Mouse (Mus musculus) liver, adult 2 months (tissue): Measurements from ENCODE around the gene Itgb6. TPM values are rescaled to one million over a fixed set of nuclear protein-coding genes. Genes with fewer than 3 reads are reported as not detected.

Experiments
- DNase-seq: peaks from one replicate; pipeline ENCODE4 v3.0.0-alpha.2; 2011; ENCODE audit warnings: low read depth, low spot score; ENCODE audit errors: extremely low read depth
- H3K27ac ChIP-seq: fragments of 200-500 bp; replicated peaks from 2 replicates; pipeline ENCODE4 v1.5.1; 2012; ENCODE audit warnings: low read depth, mild to moderate bottlenecking, control low read depth, inconsistent platforms, low read length; ENCODE audit not compliant: insufficient read depth
- H3K27me3 ChIP-seq: fragments of 200-500 bp; 2 replicates; pipeline ENCODE4 v1.6.1; 2012; ENCODE audit warnings: mild to moderate bottlenecking, moderate library complexity, low read length, inconsistent platforms; ENCODE audit not compliant: control insufficient read depth, insufficient read depth
- H3K36me3 ChIP-seq: fragments of 200-500 bp; 2 replicates; pipeline ENCODE4 v1.6.1; 2012; ENCODE audit warnings: low read length, inconsistent platforms; ENCODE audit not compliant: control insufficient read depth, insufficient read depth
- H3K4me1 ChIP-seq: fragments of 200-500 bp; 2 replicates; pipeline ENCODE4 v1.6.1; 2011; ENCODE audit warnings: low read length; ENCODE audit not compliant: control insufficient read depth, insufficient read depth
- H3K4me3 ChIP-seq: fragments of 200-500 bp; 2 replicates; pipeline ENCODE4 v1.5.1; 2011; ENCODE audit warnings: low read depth, mild to moderate bottlenecking, control low read depth, low read length, moderate library complexity; ENCODE audit not compliant: insufficient read depth
- H3K79me2 ChIP-seq: fragments of 200-500 bp; 2 replicates; pipeline ENCODE4 v1.6.1; 2012; ENCODE audit warnings: inconsistent platforms, mild to moderate bottlenecking, low read length, moderate library complexity; ENCODE audit not compliant: control insufficient read depth, insufficient read depth
- H3K9ac ChIP-seq: fragments of 200-500 bp; 2 replicates; pipeline ENCODE4 v1.6.1; 2012; ENCODE audit warnings: low read depth, mild to moderate bottlenecking, control low read depth, inconsistent platforms, low read length
- CTCF ChIP-seq: fragments of 200-500 bp; IDR thresholded peaks from 2 replicates; pipeline ENCODE4 v1.5.1; 2011; ENCODE audit warnings: low read depth, low read length, control low read depth
- POLR2A ChIP-seq: fragments of 200-500 bp; IDR thresholded peaks from 2 replicates; pipeline ENCODE4 v1.6.1; 2011; ENCODE audit warnings: low read length, control low read depth; ENCODE audit not compliant: insufficient read depth; ENCODE audit errors: extremely low read depth
- WGBS: fragments of 180-500 bp; shearing (Covaris S2); methylation state at CpG from one replicate; pipeline ENCODE4 v1.1.7; 2018; 5-methylcytosine and 5-hydroxymethylcytosine counted together
- polyA plus RNA-seq: library from polyadenylated mRNA; depleted of rRNA; stranded (reverse); fragments of >200 nt; gene quantifications from 2 replicates; pipeline ENCODE4 v1.2.3, GENCODE M21; 2012
- total RNA-seq: library from RNA; depleted of rRNA; stranded (reverse); fragments of >200 nt; gene quantifications from 2 replicates; pipeline ENCODE4 v1.2.3, GENCODE M21; 2014

Itgb6 gene
- total and polyA plus RNA-seq, 2 experiments: 0.28 TPM; not detected in 1

DNA sequence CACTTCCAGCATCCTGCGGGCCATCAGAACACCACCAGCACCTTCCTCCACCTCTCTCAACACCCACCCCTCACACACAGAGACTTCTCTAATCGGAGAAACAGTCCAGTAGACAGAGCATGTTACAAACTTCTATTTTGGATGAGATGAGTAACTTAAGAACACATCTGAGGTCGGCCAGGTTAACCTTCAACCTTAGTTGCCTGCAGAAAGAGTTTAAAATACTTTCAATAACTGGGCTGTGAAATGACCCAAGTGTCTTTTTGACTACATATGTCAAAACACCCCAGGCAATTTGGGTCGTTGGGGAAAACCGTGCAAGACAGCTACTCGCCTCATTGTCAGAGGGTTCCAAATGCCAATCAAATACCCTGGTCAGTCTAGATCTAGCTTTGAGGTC, 10.0 kb downstream of the Itgb6 start:
- Histone ChIP-seq H3K36me3 (no peaks in the 10 kb centered on the region), H3K27me3 (no peaks in the 10 kb centered on the region), H3K79me2 (no peaks in the 10 kb centered on the region), H3K4me3 (no peak overlapping the region), H3K27ac (no peak overlapping the region), H3K4me1 (no peaks in the 10 kb centered on the region), H3K9ac (no peak overlapping the region)
- TF ChIP-seq CTCF: no peak
- no peak for TF ChIP-seq POLR2A
- WGBS: 82% methylated on average over 6 of the region's 6 CpGs
- no peak for DNase-seq

DNA sequence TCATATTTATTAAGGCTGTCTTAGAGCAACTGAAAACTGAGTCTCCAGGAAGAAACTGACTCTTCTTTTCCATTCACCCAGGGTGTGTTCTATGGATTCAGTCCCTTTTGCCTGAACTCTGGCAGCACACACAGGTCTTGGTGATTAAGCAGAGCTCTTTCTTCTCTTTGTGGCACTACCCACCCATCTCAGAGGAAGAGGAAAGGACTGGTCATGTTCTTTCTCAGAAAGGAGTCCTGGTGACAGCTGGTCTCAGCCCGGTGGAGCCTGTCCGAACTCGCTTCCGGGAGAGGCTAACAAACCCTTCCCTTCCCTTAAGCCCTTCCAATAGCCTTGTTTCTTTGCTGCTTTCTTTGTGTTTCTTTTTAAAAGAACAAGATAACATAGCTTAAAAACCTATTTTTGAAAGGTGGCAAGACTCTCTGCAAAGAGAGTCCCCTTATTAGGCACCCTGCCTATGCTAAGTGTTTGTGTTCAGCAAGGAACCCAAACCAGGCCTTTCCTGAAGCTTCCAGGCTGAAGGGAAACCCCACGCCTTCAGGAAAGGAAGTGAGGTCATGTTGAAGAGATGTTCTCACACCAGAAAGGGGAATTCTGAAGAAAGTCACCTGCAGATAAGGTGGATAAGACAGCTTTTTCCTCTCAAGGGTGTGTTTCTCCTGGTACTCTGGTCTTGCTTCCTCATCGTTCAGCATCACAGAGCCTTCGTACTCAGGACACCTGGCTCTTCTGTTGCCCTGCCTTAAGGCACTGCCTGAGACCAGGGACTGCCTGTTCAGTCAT, 11.2 kb downstream of the Itgb6 start:
- Histone ChIP-seq H3K27me3 (no peaks in the 10 kb centered on the region), H3K36me3 (no peaks in the 10 kb centered on the region), H3K27ac (no peak overlapping the region), H3K4me1 (no peaks in the 10 kb centered on the region), H3K79me2 (no peaks in the 10 kb centered on the region), H3K4me3 (no peak overlapping the region), H3K9ac (no peak overlapping the region)
- no peak for DNase-seq
- WGBS: 89% methylated on average over 7 of the region's 7 CpGs
- TF ChIP-seq POLR2A: no peak
- no peak for TF ChIP-seq CTCF

DNA sequence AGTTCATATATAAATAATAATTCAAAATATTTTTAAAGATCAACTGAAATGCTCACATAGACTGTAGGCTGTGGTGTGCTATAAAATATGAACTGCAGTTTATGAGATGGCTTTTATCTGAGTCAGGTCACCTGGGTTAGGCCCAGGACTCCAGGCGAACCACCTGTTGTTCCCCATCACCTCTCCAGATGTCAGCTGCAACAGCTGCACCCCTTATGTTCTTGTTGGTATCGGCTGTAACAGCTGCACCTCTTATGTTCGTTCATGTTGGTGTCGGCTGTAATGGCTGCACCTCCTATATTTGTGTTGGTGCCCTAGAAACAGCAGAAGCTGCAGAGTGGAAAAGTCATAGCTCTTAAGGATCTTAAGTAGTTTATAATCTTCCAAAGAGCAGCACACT, 12.1 kb downstream of the Itgb6 start:
- no peaks in the 10 kb centered on the region for H3K79me2 ChIP-seq
- 91% methylated on average over 4 of the region's 4 CpGs for WGBS
- no peak overlapping the region for H3K9ac ChIP-seq
- H3K4me3 ChIP-seq: no peak overlapping the region
- TF ChIP-seq CTCF: no peak
- TF ChIP-seq POLR2A: no peak
- no peak overlapping the region for H3K27ac ChIP-seq
- H3K27me3 ChIP-seq: no peaks in the 10 kb centered on the region
- no peaks in the 10 kb centered on the region for H3K36me3 ChIP-seq
- DNase-seq: no peak
- H3K4me1 ChIP-seq: no peaks in the 10 kb centered on the region

DNA sequence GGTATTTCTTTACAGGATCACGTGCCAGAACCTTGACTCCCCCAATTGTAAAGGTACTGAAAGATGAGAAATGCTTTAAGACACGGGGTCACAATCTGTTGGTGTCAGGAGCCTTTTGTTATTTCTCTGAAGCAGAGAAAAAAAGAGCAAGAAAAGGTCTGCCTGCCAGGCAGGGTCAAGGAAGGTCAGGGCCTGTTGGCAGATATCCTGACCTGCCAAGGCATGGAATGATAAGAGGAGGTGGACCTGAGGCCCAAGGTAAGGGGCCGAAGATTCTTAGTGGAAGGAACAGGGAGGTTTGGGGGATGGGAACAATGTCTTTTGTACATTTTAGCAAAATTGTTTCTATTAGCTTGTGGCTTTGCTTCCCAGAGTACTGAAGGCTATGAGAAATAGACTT, 13.8 kb downstream of the Itgb6 start:
- 30% methylated on average over 3 of the region's 3 CpGs for WGBS
- no peak overlapping the region for H3K27ac ChIP-seq
- H3K36me3 ChIP-seq: no peaks in the 10 kb centered on the region
- H3K4me1 ChIP-seq: no peaks in the 10 kb centered on the region
- no peak for DNase-seq
- no peak for TF ChIP-seq CTCF
- no peaks in the 10 kb centered on the region for H3K79me2 ChIP-seq
- H3K27me3 ChIP-seq: no peaks in the 10 kb centered on the region
- H3K9ac ChIP-seq: no peak overlapping the region
- no peak overlapping the region for H3K4me3 ChIP-seq

DNA sequence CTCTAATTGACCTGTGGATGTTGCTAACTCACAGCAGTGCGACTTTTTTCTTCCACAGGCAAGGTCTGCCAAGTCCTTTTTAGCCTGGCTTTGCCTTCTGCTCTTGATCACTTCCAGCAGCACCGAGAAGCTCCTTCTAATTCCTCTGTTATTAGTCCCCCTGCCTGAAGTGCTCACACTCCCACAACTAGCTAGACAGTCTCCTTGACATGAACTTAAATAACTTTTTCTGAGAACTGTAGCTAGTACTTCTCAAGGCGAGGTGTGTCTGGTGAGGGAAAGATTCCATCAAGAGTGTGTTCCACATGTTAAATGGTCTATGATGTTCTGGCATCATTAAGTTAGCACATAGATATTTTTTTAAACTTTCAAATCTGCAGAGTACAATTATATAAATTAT, 15.6 kb downstream of the Itgb6 start:
- DNase-seq: no peak
- H3K4me1 ChIP-seq: no peaks in the 10 kb centered on the region
- H3K27ac ChIP-seq: no peak overlapping the region
- no peak overlapping the region for H3K9ac ChIP-seq
- H3K79me2 ChIP-seq: no peaks in the 10 kb centered on the region
- no peaks in the 10 kb centered on the region for H3K36me3 ChIP-seq
- WGBS: 88% methylated on average over 3 of the region's 3 CpGs
- TF ChIP-seq CTCF: no peak
- no peak for TF ChIP-seq POLR2A
- H3K4me3 ChIP-seq: no peak overlapping the region
- no peaks in the 10 kb centered on the region for H3K27me3 ChIP-seq

DNA sequence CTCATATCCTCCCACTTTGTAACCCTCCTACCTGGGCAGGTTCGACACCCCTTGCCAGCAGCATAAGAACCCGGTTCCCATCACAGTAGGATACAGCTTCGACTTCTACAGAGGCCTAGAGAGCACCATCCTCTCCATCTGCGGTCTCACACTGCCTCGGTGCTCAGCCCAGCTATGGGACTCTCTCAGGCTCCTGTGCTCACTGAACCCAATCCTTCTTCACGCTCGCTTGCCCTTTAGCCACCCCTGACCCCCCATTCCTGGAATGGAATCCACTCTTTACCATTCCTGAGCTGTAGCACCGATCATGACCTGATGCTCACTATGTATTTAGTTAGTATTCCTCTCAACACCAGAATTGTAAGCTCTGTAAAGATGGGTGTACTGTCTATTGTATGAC, 17.0 kb downstream of the Itgb6 start:
- no peaks in the 10 kb centered on the region for H3K36me3 ChIP-seq
- H3K27ac ChIP-seq: no peak overlapping the region
- H3K27me3 ChIP-seq: no peaks in the 10 kb centered on the region
- no peak overlapping the region for H3K4me3 ChIP-seq
- no peaks in the 10 kb centered on the region for H3K79me2 ChIP-seq
- DNase-seq: no peak
- 91% methylated on average over 8 of the region's 8 CpGs for whole genome bisulfite sequencing
- no peak overlapping the region for H3K9ac ChIP-seq
- TF ChIP-seq CTCF (no peak), POLR2A (no peak)
- H3K4me1 ChIP-seq: no peaks in the 10 kb centered on the region
